Mouse (Mus musculus) kidney, embryonic 14.5 days (tissue): Measurements from ENCODE around the gene Bnip2. TPM values are rescaled to one million over a fixed set of nuclear protein-coding genes. Genes with fewer than 3 reads are reported as not detected.

Source experiments
- ATAC-seq: fragments of 200-750 bp; cut with Nextera tagmentation; 2 replicates; pipeline ENCODE4 v1.8.0; 2017; ENCODE audit warnings: moderate number of reproducible peaks, mild to moderate bottlenecking, moderate TSS enrichment, moderate library complexity; ENCODE audit not compliant: low FRiP score, low TSS enrichment
- H3K27ac ChIP-seq: fragments of 300-500 bp; sonication (generic); 2 replicates; pipeline ENCODE4 v1.5.1; 2014; ENCODE audit warnings: low read depth, mild to moderate bottlenecking, low read length, moderate library complexity, mixed read lengths
- H3K27me3 ChIP-seq: fragments of 300-500 bp; sonication (generic); 2 replicates; pipeline ENCODE4 v1.6.1; 2014; ENCODE audit warnings: mild to moderate bottlenecking, low read length; ENCODE audit not compliant: control insufficient read depth, insufficient read depth
- H3K36me3 ChIP-seq: fragments of 300-500 bp; sonication (generic); 2 replicates; pipeline ENCODE4 v1.6.1; 2014; ENCODE audit warnings: low read length, mixed read lengths; ENCODE audit not compliant: control insufficient read depth, insufficient read depth
- H3K4me1 ChIP-seq: fragments of 300-500 bp; sonication (generic); 2 replicates; pipeline ENCODE4 v1.6.1; 2014; ENCODE audit warnings: low read length, mixed read lengths; ENCODE audit not compliant: control insufficient read depth, insufficient read depth
- H3K4me2 ChIP-seq: fragments of 300-500 bp; sonication (generic); replicated peaks from 2 replicates; pipeline ENCODE4 v1.6.1; 2014; ENCODE audit warnings: low read depth, mild to moderate bottlenecking, low read length
- H3K4me3 ChIP-seq: fragments of 300-500 bp; sonication (generic); 2 replicates; pipeline ENCODE4 v1.5.1; 2014; ENCODE audit warnings: mild to moderate bottlenecking, low read length
- H3K9ac ChIP-seq: fragments of 300-500 bp; sonication (generic); 2 replicates; pipeline ENCODE4 v1.6.1; 2014; ENCODE audit warnings: low read depth, mild to moderate bottlenecking, low read length, moderate library complexity
- H3K9me3 ChIP-seq: fragments of 300-500 bp; sonication (generic); 2 replicates; pipeline ENCODE4 v1.6.1; 2016; ENCODE audit warnings: low read length; ENCODE audit not compliant: control insufficient read depth
- WGBS: fragments of 180-500 bp; shearing (Covaris S2); extraction: QIAGEN DNeasy Blood & Tissue Kit; methylation state at CpG from one replicate; pipeline ENCODE4 v1.1.7; 2014; 5-methylcytosine and 5-hydroxymethylcytosine counted together
- polyA plus RNA-seq: library from polyadenylated mRNA; unstranded; fragments of >200 nt; fragmentation: Nextera tagmentation; extraction: Ambion mirVana; gene quantifications from 2 replicates; pipeline ENCODE4 v1.2.1, GENCODE M21; 2014

Gene Bnip2
- polyA plus RNA-seq, 1 experiment from 2014 or later: 124 TPM

GRCm38 (mm10) chr9:70048751-70049415, 59.6 kb downstream of the Bnip2 start:
- Histone ChIP-seq H3K4me2 (no peak overlapping the region), H3K9ac (no peak overlapping the region), H3K36me3 (no peaks in the 10 kb centered on the region), H3K4me3 (no peak overlapping the region), H3K27me3 (no peaks in the 10 kb centered on the region), H3K27ac (peak overlapping the region; percentile 32; the same call in 1 of the 2 replicates), H3K9me3 (no peaks in the 10 kb centered on the region), H3K4me1 (peaks cover 20% of the 10 kb centered on the region)
- ATAC-seq: no peak
- WGBS: 57% methylated on average over 6 of the region's 6 CpGs

GRCm38 (mm10) chr9:70049416-70049783, 60.1 kb downstream of the Bnip2 start:
- no peak overlapping the region for H3K4me2 ChIP-seq
- no peaks in the 10 kb centered on the region for H3K36me3 ChIP-seq
- peak overlapping the region; percentile 32; the same call in 1 of the 2 replicates for H3K27ac ChIP-seq
- WGBS: 42% methylated on average over 3 of the region's 3 CpGs
- no peaks in the 10 kb centered on the region for H3K27me3 ChIP-seq
- no peak overlapping the region for H3K4me3 ChIP-seq
- no peaks in the 10 kb centered on the region for H3K9me3 ChIP-seq
- no peak overlapping the region for H3K9ac ChIP-seq
- peaks cover 20% of the 10 kb centered on the region for H3K4me1 ChIP-seq
- no peak for ATAC-seq

- ATAC-seq: no peak
- H3K36me3 ChIP-seq: no peaks in the 10 kb centered on the region
- H3K4me2 ChIP-seq: no peak overlapping the region
- H3K4me3 ChIP-seq: no peak overlapping the region
- H3K9me3 ChIP-seq: no peaks in the 10 kb centered on the region
- WGBS: 22% methylated on average over 8 of the region's 8 CpGs
- H3K27me3 ChIP-seq: no peaks in the 10 kb centered on the region
- no peak overlapping the region for H3K9ac ChIP-seq
- H3K4me1 ChIP-seq: peaks cover 20% of the 10 kb centered on the region
- H3K27ac ChIP-seq: no peak overlapping the region
Measured at GRCm38 (mm10) chr9:70049839-70050238, 60.6 kb downstream of the Bnip2 start.

- no peaks in the 10 kb centered on the region for H3K27me3 ChIP-seq
- H3K4me2 ChIP-seq: no peak overlapping the region
- no peaks in the 10 kb centered on the region for H3K9me3 ChIP-seq
- H3K4me3 ChIP-seq: no peak overlapping the region
- peaks cover 20% of the 10 kb centered on the region for H3K4me1 ChIP-seq
- H3K9ac ChIP-seq: no peak overlapping the region
- no peaks in the 10 kb centered on the region for H3K36me3 ChIP-seq
- WGBS: 37% methylated on average over 3 of the region's 3 CpGs
- H3K27ac ChIP-seq: no peak overlapping the region
- peak; percentile 47; the same call in 1 of the 2 replicates for ATAC-seq
Measured at GRCm38 (mm10) chr9:70052730-70053129, 63.5 kb downstream of the Bnip2 start.

- Histone ChIP-seq H3K36me3 (no peaks in the 10 kb centered on the region), H3K27ac (no peak overlapping the region), H3K4me2 (no peak overlapping the region), H3K4me3 (no peak overlapping the region), H3K9ac (no peak overlapping the region), H3K9me3 (no peaks in the 10 kb centered on the region), H3K4me1 (peaks cover 15% of the 10 kb centered on the region), H3K27me3 (no peaks in the 10 kb centered on the region)
- WGBS: 37% methylated on average over 3 of the region's 3 CpGs
- no peak for ATAC-seq
Measured at GRCm38 (mm10) chr9:70053411-70053810, 64.1 kb downstream of the Bnip2 start.

Other genes with a start within 250 kb of the Bnip2 start
- 0.07 TPM in 2 replicates for gene Foxb1, start 228.5 kb upstream of the Bnip2 start, polyA plus RNA-seq
- gene Gtf2a2, start 23.1 kb downstream of the Bnip2 start, polyA plus RNA-seq: 214 and 254 TPM in 2 replicates
- 1.3 and 1.5 TPM in 2 replicates for gene Gcnt3, start 48.6 kb downstream of the Bnip2 start, polyA plus RNA-seq
- 10.9 and 13.0 TPM in 2 replicates for gene Fam81a, start 153.1 kb downstream of the Bnip2 start, polyA plus RNA-seq
- 10.6 and 20.6 TPM in 2 replicates for gene Myo1e, start 217.9 kb downstream of the Bnip2 start, polyA plus RNA-seq